Mouse (Mus musculus) brain, embryonic 14.5 days (tissue): ENCODE results near the gene Limch1. TPM values are rescaled to one million over a fixed set of nuclear protein-coding genes. Genes with fewer than 3 reads are reported as not detected.

Source experiments
- DNase-seq: peaks from one replicate; pipeline ENCODE4 v3.0.0-alpha.2; 2011; ENCODE audit warnings: low read depth
- CTCF ChIP-seq: fragments of 200-500 bp; IDR thresholded peaks from 2 replicates; pipeline ENCODE4 v1.5.1; 2012; ENCODE audit warnings: inconsistent platforms, mild to moderate bottlenecking, moderate library complexity, borderline replicate concordance; ENCODE audit not compliant: insufficient read depth, insufficient read length; ENCODE audit errors: extremely low read depth
- POLR2A ChIP-seq: fragments of 200-500 bp; IDR thresholded peaks from 2 replicates; pipeline ENCODE4 v1.6.1; 2012; ENCODE audit warnings: mild to moderate bottlenecking, inconsistent platforms, borderline replicate concordance; ENCODE audit not compliant: poor library complexity, insufficient read depth, insufficient read length, severe bottlenecking; ENCODE audit errors: extremely low read depth
- polyA plus RNA-seq: library from polyadenylated mRNA; depleted of rRNA; stranded (reverse); fragments of >200 nt; gene quantifications from 2 replicates; pipeline ENCODE4 v1.2.3, GENCODE M21; 2012

Limch1 gene
- polyA plus RNA-seq, 1 experiment, result 37.8 TPM

DNA sequence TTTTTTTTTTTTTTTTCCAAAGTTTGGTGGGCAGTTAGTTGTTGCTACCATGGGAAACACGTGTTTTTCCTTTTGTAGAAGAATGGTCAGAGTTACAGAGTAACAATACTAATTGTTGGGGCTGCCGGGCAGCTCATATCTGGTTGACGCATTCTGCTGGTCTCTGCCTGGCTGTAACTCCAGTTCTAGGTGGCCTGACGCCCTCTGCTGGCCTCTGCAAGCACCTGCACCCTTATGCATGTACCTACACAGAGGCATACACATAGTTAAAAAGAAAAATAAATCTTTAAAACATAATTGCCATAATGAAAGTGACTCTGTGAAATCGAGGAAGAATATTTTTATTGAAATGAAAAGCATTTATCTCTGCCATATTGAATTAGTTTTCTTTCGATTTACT, 312.2 kb downstream of the Limch1 start:
- TF ChIP-seq POLR2A (no peak), CTCF (peak; percentile 27; the same call in 1 of the 2 replicates)
- no peak for DNase-seq

DNA sequence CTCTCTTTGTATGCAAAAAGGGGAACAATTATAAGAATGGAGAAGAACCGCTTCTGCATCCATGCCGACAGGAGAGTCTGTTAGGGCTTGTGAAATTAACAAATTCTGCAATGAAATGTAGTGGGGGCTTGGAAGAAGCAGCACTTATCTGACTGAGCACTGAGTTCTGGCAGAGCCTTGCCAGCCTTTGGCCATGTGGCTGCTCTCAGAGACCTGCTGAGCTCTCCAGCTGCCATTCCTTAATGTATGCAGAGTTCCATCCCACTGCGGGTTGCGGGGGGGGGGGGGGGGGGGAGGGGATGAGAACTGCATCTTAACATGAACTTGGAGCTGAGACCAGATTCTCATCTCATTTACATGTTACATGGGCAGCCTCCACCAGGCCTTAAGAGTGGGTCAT, 314.9 kb downstream of the Limch1 start:
- peak; percentile 30 for DNase-seq
- TF ChIP-seq POLR2A (no peak), CTCF (no peak)

DNA sequence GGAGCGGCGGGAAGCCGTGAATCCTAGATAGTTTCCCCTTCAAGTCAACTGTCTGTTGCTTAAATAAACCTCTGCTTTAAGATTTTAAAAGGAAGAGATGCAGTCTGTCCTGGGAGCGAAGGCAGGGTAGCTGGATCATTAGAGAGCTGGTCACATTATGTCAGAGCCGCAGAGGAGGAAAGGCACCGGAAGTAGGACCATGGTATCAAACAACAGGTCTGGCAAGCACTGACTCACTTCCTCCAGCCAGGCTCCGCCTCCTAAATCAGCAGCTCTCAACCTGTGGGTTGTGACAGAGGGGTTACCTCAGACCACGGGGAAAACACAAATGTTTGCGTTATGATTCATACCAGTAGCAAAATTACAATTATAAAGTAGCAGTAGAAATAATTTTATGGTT, 318.0 kb downstream of the Limch1 start:
- TF ChIP-seq POLR2A (no peak), CTCF (no peak)
- DNase-seq, result no peak

DNA sequence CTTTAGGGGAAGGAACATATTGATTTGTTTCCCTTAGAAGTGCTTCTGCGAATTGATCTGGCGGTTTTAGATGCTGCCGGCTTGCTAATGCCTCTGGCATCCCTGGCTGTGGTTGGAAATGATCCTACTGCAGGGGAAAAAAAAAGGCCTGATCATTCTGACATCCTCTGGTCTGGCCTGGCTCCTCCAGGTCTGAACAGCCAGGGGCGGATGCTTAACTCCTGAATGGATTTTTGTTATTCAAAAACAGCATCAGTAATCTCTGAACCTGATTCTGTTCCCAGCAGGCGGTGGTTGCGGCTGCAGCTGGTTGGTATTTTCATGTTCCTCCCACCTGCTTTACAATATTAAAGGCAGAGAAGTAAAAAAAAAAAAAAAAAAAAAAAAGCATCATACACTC, 337.5 kb downstream of the Limch1 start:
- TF ChIP-seq POLR2A, result no peak
- no peak for TF ChIP-seq CTCF
- DNase-seq, result peak; percentile 19

DNA sequence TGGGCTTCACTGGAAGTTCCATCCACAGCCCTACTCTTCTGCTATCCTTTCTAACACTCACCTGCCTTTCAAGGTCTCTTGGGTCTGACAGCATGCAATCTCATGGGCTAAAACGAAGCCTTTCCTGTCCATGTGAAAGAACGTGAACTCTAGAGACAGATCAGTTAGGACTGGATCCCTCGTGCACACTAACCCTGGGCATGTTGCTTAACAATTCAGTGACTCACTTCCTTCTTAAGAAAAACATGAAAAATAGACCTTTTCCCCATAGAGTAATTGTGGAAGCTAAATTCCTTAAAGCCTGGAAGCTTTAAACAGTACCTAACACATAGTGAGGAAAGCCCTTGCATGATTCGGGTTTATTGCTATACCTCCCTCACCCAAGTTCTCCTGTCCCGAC, 345.2 kb downstream of the Limch1 start:
- no peak for TF ChIP-seq POLR2A
- TF ChIP-seq CTCF, result no peak
- no peak for DNase-seq

DNA sequence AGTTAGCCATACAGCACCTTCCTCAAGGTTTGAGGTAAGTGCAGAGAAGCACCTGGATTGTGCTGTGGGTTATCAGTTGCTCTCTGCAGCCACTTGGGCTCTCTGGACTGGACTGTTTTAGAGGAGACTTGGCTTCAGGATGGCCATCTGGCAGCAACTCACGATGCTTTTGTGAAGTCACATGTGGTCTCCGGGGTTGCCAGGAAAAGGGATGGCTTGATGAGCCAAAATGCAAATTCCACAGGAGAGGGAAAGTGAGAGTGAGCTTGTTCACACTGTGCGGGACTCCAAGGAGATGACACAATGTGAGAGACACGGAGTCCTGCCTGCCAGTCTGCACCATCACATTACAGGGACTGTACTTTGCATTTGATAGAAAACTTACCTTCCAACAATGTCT, 346.1 kb downstream of the Limch1 start:
- no peak for TF ChIP-seq POLR2A
- TF ChIP-seq CTCF, result no peak
- peak; percentile 86 for DNase-seq

GRCm38 (mm10) chr5:67093991-67094390, 348.4 kb downstream of the Limch1 start:
- no peak for DNase-seq
- TF ChIP-seq CTCF, result no peak
- TF ChIP-seq POLR2A, result no peak

GRCm38 (mm10) chr5:67095153-67095552, 349.5 kb downstream of the Limch1 start:
- TF ChIP-seq CTCF (no peak), POLR2A (no peak)
- peak; percentile 41 for DNase-seq

- TF ChIP-seq POLR2A, result no peak
- no peak for TF ChIP-seq CTCF
- DNase-seq, result peak; percentile 41
These were observed 350.2 kb downstream of the Limch1 start for GRCm38 (mm10) chr5:67095651-67096377.

DNA sequence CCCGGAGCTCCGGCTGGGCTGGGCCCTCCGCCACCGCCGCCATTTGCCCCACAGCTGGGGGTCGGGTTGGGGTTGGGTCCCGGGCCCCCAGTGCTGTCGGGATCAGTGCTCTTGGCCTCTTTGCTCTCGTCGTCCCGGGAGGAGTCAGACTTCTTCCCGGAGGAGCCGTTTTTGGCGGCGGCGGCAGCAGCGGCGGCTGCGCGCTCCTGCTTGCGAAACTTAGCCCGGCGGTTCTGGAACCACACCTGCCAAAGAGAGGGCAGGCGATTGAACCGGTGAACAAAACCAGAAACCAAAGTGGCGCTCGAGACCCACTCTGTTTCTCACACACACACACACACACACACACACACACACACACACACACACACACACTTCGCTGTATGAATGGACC, 350.7 kb downstream of the Limch1 start:
- peak; percentile 50 for DNase-seq
- no peak for TF ChIP-seq CTCF
- no peak for TF ChIP-seq POLR2A

DNA sequence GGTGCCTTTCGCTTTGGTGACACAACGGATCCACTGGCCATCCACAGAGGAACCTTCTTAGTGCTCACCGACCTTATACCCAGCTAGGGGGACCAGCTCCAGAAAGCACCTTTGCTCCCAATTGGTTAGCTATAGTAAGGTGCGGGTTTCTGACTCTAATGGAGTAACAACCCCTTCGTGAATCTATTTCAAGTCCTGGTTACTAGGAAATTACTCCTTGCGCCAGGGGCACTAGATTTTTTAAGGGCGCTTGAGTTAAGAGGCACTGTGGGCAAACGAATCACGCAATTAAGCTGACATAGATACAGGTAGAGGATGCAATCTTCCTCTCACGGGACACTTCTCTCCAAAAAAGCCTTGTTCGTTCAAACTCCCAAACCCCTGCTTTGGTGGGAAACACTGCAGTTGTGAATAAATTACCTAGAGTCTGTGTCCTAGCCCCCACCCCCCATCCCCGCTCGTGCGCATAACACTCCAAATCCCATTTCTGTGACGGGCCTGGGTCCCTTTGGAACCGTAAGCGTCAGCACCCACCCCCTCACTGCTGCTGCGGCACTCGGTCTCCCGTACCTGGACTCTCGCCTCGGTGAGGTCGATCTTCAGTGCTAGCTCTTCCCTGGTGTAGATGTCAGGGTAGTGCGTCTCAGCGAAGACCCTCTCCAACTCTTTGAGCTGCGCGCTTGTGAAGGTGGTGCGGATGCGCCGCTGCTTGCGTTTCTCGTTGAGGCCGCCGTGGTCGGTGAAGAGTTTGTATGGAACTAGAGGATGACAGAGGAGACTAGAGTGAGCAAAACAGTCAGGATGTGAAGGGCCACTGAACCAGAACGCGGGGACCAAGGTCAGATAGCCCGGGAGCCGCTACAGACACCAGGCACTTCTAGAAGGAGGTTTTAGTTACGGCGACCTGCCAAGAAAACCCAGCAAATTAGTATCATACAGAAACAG, 351.8 kb downstream of the Limch1 start:
- peak; percentile 58 for DNase-seq
- TF ChIP-seq POLR2A (no peak), CTCF (no peak)

DNA sequence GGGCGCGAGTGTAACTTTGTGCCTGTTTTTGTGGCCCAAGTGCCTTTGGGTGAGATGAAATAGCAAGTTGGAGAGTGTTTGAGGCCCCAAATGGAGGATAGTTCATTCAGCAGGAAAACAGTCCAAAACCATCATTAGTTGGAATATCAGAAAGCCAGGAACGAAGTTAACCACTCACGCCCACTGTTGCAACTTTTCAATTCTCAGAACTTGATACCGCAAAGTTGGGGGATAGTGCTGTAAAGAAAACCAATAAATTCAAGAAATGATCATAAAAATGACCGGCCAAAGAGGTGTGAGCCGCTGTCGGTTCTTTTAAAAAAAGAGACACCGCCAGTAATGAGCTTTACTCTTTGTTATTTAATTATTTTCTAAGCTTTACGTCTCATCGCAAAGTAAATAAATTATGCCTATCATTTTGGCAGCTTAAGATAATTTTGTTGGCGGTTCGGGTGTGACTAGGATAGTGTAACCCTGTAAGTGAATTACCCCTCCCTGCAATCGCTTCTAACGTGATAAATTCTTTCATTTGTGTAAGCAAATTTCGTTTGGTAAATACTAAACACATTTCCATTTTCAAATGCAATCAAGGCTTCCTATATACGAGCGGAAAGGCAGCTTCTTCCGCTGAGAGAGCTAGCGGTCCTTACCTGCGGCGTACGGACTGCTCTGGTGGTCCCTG, 352.6 kb downstream of the Limch1 start:
- TF ChIP-seq CTCF (no peak), POLR2A (no peak)
- DNase-seq, result peak; percentile 49
